Mouse (Mus musculus): ENCODE measurements around the gene Maats1.

The Maats1 gene

DNA sequence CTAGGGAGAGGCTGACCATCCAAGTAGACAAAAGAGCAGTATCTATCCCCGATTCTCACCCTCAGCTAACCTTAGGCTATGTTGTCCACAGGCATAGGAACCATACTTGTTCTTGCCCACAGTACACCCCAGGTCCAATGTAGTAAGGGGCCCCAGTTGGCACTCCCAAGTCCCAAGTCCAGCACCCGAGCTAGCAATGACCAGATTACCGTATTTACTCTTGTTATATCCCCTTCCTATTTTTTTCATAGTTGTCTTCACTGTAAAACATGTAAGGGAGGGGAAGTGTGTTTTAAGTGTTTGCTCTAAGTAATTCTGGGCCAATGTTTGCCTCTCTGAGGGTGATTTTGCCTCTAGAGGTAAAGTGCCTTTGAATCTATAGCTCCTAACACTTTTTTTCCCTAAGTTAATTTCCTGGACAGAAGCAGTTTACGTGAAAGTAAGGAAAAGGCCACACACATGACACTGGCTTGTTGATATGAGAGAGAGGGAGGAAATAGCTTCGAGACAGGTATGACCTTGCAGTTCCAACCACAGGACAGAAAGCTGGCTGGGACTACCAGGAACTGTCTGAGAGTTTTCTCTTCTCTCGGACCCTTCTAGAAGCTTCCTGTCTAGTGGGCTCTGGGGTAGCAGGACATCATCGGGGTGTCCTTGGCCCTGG lies 47.1 kb downstream of the Maats1 start, which contains the start of gene Nr1i2:
TSS of gene Nr1i2 (minus strand) at position 140 of the 664 bp plus-strand sequence.
- no peak for DNase-seq (ENCODE audit: extremely low spot score, low spot score)

DNA sequence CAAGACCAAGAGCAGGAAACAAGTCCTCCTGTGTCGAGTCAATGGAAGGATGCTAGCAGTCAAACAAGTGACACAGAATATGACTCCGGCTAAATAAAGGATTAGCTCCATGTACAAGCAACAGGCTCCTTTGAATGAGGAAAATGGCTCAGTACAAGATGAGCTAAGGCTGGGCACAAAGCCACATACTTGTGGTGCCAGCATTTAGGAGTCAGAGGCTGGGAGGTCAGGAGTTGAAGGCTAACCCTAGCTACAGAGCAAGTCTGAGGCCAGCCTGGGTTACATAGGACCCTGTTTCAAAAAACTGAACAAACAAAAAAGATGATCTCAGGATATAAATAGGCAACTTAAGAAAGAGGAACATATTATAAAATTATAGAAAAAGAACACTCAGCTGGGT lies 51.8 kb downstream of the Maats1 start:
- no peak for DNase-seq (ENCODE audit: extremely low spot score, low spot score)

DNA sequence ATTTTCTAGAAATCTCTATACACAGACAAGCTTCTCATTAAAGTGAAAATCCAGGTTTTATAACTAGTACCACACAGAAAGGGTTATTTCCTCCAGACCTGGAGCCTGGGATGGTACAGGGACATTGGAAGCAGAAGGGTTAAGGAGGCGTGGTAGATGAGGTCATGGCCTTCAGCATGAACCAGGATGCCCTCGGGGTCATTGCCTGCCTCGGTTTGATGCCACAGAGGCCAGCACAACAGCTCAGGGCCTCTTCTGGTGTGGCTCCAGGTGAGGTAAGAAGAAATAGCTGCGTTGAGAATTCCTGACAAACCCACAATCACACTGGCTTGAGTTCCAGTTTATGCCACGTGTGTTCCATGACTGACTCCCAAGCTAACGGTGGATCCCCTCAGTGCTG lies 53.1 kb downstream of the Maats1 start:
- DNase-seq (ENCODE audit: extremely low spot score, low spot score) = no peak

DNA sequence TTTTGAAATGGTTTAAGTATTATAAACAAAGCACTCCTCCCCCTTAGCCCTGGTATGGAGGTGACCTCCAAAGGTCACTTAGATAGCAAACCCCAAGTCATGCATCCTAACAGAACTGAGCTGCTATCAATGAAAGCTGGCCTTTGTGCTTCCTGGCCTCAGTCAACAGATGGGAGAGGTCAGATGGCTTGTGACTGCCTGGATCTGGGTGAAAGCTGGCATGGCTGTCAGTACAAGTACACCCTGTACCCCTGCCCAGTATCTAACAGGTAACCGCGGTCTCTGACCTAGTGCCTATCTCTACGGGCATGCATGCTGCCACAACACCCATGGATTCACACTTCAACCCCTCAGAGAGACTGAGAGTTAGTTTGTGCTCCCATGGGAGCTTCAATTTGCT lies 54.2 kb downstream of the Maats1 start:
- no peak for DNase-seq (ENCODE audit: extremely low spot score, low spot score)

DNA sequence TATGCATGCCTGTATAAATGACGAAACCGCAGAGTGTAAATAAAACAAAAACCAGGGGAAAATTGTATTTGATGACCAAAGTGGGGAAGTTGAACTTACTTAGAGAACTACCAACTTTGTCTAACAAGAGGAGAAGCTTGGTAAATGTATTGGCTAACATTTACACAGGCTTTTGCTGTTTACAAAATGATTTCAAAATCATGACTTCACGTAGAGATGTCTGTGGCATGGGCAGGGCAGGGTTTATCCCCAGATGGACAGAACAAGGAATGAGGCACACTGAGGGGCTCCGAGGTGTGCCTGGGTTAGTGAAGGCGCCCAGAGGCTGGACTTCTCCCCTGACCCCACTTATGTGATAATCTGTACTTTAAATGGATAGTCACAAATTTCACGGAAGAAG lies 54.6 kb downstream of the Maats1 start:
- no peak for DNase-seq (ENCODE audit: extremely low spot score, low spot score)

DNA sequence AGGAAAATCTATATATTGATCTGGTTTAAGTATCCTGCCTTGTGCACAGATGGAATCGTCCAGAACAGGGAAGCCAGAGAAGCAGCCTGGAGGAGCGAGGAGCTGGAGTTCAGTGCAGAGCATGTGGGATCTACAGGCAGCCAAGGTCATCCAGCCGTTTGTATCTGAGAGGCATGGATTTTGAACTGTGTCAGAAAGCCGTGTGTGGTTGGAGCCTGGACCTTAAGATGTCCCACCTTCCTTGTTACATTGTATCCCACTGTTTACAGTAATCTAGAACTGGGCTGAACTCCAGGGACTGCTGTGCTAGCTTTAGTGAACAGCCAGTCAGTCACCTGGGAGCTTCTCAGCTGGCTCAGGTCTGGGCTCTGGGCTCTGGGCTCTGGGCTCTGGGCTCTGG lies 55.4 kb downstream of the Maats1 start:
- DNase-seq (ENCODE audit: extremely low spot score, low spot score) = no peak

DNA sequence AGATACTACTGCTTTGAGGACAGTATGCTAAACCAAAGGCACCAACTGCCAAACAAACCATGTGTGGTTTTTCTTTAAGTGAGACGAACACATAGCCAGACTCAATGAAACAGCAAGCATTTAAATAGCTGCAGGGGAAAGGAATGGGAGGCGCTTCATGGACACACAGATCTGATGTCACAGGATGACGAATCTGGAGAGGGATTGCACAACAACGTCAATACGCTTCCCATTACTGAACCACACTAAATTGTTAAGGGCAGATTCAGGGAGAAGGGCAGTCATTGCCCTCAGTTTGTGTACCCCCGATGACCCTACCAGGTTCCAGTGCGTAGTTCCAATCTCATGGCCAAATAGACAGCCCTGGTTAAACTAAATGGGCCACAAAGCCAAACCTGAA lies 56.1 kb downstream of the Maats1 start:
- DNase-seq (ENCODE audit: extremely low spot score, low spot score) = no peak

DNA sequence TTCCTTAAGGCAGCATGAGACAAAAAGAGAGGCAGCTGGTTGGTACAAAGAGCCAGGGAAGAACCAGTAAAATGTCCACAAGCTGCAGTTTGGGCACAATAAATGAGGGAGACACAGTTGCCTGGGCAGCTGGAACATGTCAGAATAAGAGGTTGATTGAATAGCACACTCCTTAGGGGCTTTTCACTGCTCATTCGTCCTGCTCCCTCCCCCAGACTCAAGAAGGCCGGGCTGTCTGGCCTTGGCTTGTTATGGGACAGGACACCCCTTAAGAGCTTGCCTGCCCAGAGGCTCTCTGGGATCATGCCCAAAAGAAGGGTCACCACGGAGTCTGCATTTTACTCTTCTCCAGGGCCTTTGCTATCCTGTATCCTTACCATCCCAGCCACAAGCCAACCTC lies 58.6 kb downstream of the Maats1 start:
- no peak for DNase-seq (ENCODE audit: extremely low spot score, low spot score)

DNA sequence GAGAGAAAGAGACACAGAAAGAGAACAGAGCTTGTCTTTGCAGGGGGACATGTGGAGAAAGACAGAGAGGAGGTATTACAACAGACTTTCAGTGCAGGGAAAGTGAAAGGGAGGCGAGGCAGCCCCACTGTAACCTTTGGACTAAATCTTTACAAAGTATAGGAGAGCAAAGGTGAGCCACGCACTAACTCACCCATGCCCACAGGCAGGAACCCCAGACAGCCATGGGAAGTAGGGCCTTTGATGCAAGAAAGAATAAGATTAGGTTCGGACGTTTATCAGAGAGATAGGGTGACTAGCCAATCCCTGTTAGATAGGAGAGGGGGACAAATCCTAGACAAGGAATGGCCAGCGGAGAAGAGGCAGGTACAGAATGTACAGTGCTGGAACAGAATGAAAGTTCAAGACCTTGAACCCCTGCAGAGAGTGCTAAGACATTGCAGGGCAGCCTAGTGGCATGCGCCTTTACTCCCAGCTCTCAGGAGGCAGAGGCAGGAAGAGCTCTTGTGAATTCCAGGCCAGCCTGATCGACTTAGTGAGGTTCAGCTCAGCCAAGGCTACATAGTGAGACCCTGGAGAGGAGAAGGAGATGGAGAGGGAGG lies 59.3 kb downstream of the Maats1 start:
- DNase-seq (ENCODE audit: extremely low spot score, low spot score) = no peak

DNA sequence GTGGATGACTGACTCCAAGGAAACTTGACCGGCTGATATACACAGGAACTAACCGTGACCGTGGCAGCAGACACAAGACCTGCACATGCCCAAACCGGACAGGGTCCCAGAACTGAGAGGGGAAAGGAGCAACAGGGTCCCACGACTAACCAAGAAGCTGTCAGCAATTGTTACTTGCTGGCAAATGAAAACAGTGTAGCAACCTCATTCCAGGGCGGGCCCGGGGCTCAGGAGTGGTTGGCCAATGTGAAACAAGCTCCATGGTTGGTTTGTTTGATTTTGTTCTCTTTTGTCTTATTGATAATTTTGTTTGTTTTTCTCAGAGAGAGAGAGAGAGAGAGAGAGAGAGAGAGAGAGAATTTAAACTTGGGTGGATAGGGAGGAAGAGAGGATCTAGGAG lies 61.0 kb downstream of the Maats1 start:
- DNase-seq (ENCODE audit: extremely low spot score, low spot score) = no peak

DNA sequence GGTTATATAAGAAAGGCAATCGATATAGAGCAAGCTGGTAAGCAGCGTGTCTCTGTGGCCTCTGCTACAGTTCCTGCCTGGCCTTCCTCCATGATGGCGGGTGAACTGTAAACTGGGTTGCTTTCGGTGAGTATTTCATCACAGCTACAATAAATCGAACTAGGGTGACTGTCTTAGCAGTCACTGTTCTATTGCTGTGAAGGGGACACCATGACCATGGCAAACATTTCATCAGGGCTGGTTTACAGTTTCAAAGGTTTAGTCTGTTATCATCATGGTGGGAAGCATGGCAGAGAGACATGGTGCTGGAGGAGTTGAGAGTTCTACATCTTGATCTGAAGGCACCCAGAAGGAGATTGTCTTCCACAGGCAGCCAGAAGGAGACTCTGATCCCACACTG lies 62.1 kb downstream of the Maats1 start:
- no peak for DNase-seq (ENCODE audit: extremely low spot score, low spot score)

DNA sequence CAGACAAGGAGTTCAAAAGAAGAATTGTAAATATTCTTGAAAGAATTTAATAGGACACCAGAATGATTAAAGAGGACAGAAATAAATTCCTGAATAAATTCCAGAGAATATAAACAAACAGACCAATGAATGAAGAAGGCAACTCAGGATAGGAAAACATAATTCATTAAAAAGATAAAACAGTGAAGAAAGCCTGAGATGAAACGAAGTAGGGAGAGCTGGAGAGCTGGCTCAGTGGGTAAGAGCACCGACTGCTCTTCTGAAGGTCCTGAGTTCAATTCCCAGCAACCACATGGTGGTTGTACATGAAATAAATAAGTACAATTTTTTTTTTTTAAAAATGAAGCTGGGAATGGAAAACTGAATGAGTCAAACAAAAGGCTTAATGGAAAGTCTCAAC lies 67.2 kb downstream of the Maats1 start:
- DNase-seq (ENCODE audit: extremely low spot score, low spot score) = no peak

DNA sequence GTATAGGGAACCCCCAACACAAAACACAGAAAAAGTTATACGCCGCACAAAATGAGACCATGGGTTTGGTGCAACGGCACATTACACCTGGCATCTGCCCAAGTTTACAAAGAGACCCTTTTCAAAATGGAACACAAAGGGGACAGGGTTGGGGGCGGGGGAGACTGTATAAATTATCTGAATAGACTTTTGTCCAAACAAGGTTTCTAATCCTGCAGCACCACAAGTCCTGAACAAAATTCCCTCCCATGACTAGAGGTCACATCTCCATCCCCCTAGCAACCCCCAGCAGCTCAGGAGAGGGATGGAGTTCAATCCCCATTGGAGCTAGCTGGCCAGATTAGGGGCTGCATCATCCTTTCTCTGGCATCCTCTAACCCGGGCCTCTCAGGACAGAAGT lies 69.5 kb downstream of the Maats1 start:
- no peak for DNase-seq (ENCODE audit: extremely low spot score, low spot score)

DNA sequence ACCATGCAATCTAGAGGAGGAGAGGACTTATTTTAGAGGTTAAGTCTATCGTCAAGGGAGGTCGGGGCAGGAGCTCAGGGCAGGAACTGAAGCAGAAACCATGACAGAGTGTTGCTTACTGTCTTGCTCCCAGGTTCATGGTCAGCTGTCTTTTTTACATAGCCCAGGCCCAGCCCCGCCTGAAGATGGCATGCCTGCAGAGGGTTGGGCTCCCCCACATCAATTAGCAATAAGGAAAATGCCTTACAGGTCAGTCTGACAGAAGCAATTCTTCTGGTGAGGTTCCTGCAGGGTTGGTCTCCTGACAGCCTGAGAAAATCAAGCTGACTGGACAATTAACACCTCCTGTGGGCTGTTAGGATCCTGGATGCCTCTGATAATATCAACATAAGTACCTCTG lies 70.3 kb downstream of the Maats1 start:
- DNase-seq (ENCODE audit: extremely low spot score, low spot score) = no peak

DNA sequence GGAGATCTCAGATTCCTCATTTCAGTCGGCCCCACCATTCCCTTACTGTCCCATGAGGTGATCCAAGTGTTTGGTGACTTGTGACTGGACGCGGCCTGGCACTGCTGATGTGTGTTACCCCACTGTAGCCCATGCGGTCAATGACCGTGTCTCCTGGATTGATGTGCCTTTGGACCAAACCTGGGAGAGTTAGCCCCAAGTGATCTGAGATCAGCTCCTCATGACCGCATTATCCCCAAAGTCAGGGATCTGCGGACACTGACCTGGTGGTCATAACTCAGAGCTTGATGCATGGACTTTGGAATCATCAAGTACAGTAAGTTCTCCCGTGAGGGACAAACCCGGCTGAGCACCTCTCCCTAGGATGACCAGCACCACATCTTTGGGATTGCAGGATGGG lies 86.0 kb downstream of the Maats1 start:
- no peak for DNase-seq (ENCODE audit: extremely low spot score, low spot score)

DNA sequence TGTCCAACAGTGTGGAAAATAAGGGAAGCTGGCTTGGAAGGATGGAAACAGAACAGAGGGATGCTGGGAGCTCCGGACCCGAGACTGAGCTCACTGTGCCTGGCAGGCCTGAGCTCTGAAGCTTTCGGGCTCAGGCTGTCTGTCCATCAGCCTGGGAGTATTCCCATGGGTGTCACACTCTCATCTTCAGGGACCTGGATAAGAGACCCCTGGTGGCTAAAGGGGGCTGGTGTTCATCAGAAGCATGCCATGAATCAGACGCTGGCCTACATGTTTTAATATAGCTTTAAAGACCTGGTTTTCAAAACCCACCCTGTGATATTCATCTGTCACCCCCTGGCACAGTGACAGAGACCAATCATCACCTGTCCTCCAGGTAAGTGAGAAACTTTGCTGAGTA lies 86.8 kb downstream of the Maats1 start:
- no peak for DNase-seq (ENCODE audit: extremely low spot score, low spot score)

DNA sequence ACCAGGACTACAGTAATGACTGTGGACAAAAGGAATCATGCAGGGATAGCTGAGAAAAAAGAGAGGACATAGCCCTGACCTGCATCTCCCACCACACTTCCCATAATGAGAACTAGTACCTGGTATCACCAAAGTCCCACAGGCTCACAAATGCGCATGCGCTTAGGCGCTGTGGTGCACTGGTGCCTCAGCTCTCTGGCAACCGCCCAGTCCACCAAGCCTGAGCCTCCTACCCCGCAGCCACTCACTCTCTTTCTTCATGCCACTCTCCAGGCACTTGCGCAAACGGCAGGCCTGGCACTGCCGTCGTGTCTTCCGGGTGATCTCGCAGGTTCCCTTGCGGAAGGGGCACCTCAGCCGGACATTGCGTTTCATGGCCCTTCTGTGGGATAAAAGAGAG lies 87.9 kb downstream of the Maats1 start:
- no peak for DNase-seq (ENCODE audit: extremely low spot score, low spot score)

DNA sequence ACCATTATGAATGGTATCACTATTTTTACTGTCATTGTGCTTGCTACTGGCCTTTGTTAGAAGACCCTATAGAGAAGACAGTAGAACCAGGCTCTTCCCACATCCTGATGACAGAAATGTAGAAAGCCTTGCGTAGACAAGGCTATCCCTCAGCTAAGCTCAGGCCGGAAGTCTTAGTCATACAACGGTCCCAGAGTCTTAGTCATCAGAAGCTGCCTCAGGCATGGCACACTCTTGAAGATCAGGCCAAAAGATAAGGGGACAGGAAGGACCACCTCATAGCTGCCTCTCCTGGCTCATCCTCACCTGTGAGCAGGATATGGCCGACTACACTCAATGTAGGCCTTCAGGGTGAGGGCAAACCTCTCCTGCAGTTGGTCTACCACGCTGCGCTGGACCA lies 91.5 kb downstream of the Maats1 start:
- no peak for DNase-seq (ENCODE audit: extremely low spot score, low spot score)

DNA sequence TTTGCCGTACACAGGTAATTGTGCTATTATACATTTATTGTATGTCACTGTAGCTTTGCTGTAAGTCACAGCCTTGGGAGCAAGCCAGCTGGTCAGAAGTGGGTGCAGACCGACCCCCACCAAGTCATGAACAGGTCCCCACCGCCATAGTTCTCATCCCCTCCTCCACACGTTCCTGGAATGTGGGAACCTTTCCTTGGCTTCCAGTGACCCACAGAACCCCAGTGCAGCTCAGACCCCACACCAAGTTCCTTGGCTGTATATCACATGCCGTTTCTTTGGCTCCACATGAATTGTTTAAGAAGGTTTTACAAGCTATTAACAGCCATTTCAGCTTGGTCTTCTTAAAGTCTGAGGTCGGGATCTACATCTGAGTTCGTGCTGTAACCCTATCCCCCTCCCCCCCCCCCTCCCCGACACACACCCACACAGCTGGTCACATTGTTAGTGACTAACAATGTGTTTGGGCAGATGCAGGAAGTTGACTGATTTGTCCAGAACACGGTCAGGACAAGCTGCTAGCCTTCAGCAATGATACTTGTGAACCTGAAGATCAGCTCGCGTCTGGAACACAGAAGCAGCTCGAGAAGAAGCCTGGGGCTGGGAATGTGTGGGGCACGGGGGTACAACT lies 93.5 kb downstream of the Maats1 start:
- DNase-seq (ENCODE audit: extremely low spot score, low spot score) = peak; percentile 27
